Mouse (Mus musculus) regulatory T cell (primary cell): ENCODE results near the gene Insr.

Source experiments
- in situ Hi-C: fragments of 300-600 bp; cut with MboI, MseI; formaldehyde crosslinking; loops from one replicate; pipeline ENCODE4 v1.15.1; 2025; ENCODE audit warnings: high pct_unique_total_duplicates

Insr gene

DNA sequence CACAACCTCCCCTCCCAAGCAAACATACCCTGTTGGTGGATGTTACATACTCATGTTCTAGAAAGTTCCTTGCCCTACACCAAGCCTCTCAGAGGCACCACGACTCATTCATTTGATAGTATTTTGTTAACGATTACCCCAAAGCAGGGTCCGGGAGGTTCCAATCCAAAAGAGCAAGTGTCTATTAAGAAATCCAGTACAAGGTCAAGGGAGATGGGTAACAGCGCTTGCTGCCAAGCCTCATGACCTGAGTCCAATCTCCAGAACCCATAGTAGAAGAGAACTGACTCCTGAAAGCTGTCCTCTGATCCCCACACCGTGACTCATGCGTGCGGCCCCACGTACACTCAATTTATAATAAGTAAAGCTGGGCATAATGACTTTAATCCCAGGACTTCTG is 3.4 kb downstream of the Insr start:
- in situ Hi-C loops: loop anchor here (5.0 kb wide), 1 partner anchor 54 kb away; no protein-coding TSS in a partner anchor

- in situ Hi-C loops: loop anchor here (5.0 kb wide), 1 partner anchor 53 kb away; no protein-coding TSS in a partner anchor
These were observed 4.2 kb downstream of the Insr start for GRCm38 (mm10) chr8:3275189-3275588.

DNA sequence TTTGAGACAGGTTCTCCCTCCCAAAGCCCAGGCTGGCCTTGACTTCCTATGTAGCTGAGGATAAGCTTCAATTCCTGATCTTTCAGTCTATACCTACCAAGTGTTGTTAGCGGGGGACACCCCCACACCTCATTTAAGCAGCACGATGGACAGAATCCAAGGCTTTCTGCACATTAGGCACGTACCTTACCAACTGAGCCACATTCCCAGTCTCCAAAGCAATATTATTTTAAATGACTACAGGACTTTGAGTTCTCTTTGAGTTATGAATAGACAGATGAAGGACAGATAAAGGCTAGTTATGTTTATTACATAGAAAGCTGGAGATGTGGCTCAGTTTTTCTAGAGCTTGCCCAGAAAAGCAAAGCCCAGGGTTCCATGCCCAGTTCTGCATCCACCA is 5.6 kb downstream of the Insr start:
- in situ Hi-C loops: no loop called here

GRCm38 (mm10) chr8:3267449-3267761 is 12.0 kb downstream of the Insr start:
- in situ Hi-C loops: no loop called here

GRCm38 (mm10) chr8:3266686-3267448 is 12.6 kb downstream of the Insr start:
- in situ Hi-C loops: no loop called here

DNA sequence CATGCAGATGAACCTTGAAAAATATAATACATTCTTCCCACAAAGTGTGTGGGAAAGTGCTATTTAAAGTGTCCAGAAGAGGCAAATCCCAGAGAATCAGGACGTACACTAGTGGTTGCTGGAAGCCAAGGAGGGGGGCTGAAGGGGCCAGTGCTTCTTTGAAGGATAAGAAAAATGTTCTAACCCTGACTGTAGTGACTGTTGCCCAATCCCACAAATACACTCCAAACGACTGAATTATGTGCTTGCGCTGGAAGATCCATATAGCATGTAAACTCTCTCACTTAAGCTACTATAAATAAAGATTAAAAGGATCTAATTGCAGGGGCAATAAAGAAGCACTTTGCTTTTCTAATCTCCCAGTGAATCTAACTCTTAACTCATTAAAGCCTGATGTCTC is 14.2 kb downstream of the Insr start:
- in situ Hi-C loops: no loop called here

DNA sequence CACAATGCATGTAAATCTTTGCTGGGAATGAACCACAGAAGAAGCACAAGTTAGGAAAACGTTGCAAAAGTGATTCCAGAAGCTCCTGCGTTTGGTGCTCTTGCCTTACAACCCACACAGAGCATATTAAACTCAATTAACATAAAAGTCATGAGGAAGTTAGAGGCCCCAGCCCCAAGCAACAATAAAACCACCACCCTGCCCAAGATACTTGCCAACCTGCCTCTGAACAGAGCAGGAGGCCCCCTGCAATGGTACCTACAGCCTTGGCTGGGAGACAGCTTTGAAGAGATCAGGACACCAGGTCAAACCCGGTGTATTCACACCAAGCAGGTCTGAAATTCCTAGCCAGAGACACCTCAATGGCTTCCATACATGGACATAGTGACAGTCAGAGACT is 16.6 kb downstream of the Insr start:
- in situ Hi-C loops: no loop called here

- in situ Hi-C loops: no loop called here
These were observed 18.3 kb downstream of the Insr start for GRCm38 (mm10) chr8:3261101-3261500.

- in situ Hi-C loops: no loop called here
These were observed 19.1 kb downstream of the Insr start for GRCm38 (mm10) chr8:3260127-3260811.

GRCm38 (mm10) chr8:3256147-3256940 is 23.1 kb downstream of the Insr start:
- in situ Hi-C loops: no loop called here

- in situ Hi-C loops: no loop called here
These were observed 24.1 kb downstream of the Insr start for GRCm38 (mm10) chr8:3255321-3255720.

DNA sequence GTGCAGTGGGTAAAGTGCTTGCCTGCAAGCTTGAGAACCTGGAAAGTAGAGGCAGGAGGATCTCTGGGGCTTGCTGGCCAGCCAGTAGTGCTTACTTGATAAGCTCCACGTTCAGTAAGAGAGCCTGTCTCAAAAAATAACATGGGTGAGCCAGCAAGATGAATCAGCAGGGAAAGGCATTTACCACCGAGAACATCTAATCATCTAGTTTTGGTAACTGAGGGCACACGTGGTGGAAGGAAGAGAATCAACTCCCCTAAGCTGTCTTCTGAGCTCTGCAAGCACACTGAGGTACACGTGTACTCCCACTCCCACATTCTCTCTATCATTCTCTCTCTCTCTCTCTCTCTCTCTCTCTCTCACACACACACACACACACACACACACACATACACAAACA is 26.2 kb downstream of the Insr start:
- in situ Hi-C loops: no loop called here

DNA sequence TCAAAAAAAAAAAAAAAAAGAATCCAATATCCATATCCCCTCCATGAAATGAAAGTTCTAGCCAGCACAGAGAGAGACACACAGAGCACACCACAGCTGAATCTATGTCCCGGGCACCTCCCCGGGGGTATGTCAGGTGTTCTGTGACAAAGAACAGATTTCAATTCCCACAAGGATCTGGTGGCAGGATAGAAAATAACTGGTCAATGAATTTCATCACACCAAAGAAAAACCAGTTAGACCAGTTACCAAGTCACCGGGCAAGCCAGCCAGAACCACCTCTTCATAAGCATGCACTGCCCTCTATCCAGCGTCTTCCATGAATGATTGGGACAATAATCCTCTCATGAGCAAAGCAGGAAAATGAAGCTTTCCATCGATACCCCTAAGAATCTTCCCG is 26.8 kb downstream of the Insr start:
- in situ Hi-C loops: no loop called here

- in situ Hi-C loops: no loop called here
These were observed 28.3 kb downstream of the Insr start for GRCm38 (mm10) chr8:3251101-3251500.

DNA sequence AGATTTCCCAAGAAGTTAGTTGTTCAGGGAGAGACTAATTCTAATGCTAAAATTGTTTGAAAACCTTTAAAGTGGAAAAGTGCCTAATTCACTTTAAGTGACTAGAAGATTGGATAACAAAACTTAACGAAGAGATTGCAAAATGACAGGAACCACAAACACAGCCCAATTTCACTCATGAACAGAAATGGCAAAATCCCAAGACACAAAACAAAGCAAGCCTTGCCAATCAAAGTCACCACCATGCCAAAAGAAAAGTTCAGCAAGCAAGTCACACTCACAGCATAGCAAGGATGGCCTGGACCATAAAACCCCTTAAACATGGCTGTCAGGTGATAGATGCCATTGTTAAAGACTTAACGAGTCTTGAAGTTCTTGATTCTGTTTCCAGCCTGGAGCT is 29.5 kb downstream of the Insr start:
- in situ Hi-C loops: no loop called here

- in situ Hi-C loops: no loop called here
These were observed 30.7 kb downstream of the Insr start for GRCm38 (mm10) chr8:3248704-3249103.

GRCm38 (mm10) chr8:3247129-3247528 is 32.3 kb downstream of the Insr start:
- in situ Hi-C loops: no loop called here

DNA sequence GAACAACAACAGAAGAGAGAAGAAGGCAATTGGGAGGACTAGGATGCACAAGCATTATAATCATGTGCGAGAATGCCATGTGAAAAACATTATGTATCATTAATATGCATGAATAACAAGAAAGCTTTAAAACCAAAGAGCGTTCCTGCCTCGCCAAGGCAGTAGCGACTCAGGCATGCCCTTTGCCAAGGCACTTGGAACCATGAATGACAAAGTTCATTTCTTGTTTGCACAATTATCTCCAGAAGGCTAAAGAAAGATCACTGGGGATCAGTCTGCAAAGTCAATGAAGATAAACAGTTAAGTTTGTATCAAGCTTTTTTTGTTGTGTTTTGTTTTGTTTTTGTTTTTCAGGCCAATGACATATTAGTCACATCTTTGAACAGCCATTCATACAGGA is 36.2 kb downstream of the Insr start:
- in situ Hi-C loops: no loop called here

DNA sequence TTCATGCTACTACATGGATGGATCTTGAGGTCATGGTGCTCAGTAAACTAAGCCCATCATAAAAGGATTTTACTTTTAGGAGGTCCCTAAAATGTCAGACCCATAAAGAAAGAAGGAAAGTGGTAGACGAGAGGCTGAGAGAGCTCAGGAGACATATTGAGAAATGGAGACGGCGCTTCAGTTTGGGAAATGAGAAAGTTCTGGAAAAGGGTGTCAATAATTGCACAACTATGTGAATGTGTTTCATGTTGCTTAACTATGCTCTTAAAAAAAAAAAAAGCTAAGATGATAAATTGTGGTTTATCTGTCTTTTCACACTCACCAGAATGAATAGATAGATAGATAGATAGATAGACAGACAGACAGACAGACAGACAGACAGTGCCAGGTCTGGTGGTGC is 38.7 kb downstream of the Insr start:
- in situ Hi-C loops: no loop called here

GRCm38 (mm10) chr8:3239641-3240040 is 39.8 kb downstream of the Insr start:
- in situ Hi-C loops: no loop called here

DNA sequence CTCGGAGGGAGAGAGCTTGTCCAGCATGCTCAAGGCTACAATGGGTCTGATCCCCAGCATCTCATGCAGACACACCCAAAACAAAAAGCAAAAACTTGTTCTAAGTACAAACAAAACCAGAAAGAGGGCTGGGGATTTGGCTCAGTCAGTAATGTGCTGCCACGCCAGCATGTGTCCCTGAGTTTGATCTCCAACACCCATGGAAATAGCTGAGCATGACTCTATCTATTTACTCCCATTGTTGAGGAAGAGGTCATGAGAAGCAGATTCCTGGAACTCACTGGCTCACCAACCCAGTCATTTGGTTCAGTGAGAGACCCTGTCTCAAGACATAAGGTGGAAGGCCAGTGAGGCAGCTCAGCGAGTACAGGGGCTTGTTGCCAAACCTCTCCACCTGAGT is 40.6 kb downstream of the Insr start:
- in situ Hi-C loops: no loop called here

DNA sequence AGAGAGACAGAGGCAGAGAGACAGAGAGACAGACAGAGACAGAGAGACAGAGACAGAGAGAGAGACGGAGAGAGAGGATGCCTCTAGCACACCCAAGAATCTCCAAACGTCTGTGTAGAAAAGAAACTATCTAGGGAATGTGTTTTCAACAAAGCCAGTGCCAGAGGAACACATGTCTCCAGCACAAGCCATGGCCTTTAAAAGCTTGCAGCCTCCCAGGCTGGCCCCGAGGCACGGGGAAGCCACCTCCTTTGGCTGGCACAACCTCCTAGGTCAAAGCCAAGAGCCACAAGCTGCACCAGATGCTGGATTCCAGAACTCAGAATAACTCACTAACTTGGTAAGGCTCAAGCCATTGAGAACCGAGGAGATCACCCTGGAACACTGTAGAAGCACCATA is 42.1 kb downstream of the Insr start:
- in situ Hi-C loops: no loop called here

DNA sequence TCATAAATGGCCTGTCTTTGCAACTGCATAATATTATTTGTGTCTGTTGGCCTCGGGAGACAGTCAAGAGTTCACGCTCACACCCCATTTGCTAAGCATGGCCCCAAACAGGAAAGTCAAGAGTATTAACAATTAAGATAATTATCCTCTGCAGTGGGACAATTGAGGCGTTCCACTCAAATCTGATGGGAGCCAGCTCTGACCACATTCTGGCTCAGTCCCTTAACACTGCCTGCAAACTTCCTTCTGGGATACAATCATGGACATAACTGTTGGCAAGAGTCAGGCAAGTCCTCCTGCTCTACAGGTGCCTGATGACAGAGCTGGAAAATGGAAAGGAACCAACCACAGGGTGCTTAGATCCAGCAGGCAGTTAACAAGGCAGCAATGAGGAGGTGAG is 43.1 kb downstream of the Insr start:
- in situ Hi-C loops: no loop called here
